Mouse (Mus musculus) myocyte (in vitro differentiated cells): ENCODE measurements at regions not wholly inside any gene's neighbourhood (a gene's known extent, or its start where the extent isn't known, plus 50 kb on each side); places are given as distances from the start of the nearest gene placed in this dataset.

ENCODE experiments used
- H3K27me3 ChIP-seq: one replicate; pipeline ENCODE4 v1.6.1; 2011; ENCODE audit not compliant: control insufficient read depth, insufficient read depth, insufficient read length
- H3K36me3 ChIP-seq: one replicate; pipeline ENCODE4 v1.6.1; 2011; ENCODE audit not compliant: control insufficient read depth, insufficient read depth
- H3K4me2 ChIP-seq: one replicate; pipeline ENCODE4 v1.6.1; 2011; ENCODE audit warnings: low read depth, control low read depth
- H3K4me3 ChIP-seq: one replicate; pipeline ENCODE4 v1.5.1; 2011; ENCODE audit warnings: mild to moderate bottlenecking, control low read depth, moderate library complexity
- H3K79me2 ChIP-seq: one replicate; pipeline ENCODE4 v1.6.1; 2011; ENCODE audit not compliant: control insufficient read depth, insufficient read depth
- H3ac ChIP-seq: one replicate; pipeline ENCODE4 v1.6.1; 2011; ENCODE audit not compliant: control insufficient read depth, insufficient read length
- CEBPB ChIP-seq: IDR thresholded peaks from 2 replicates; pipeline ENCODE4 v1.6.1; 2011; ENCODE audit warnings: mild to moderate bottlenecking, moderate library complexity; ENCODE audit not compliant: poor library complexity, insufficient read depth, severe bottlenecking
- E2F4 ChIP-seq: IDR thresholded peaks from one replicate; pipeline ENCODE4 v1.6.1; 2011; ENCODE audit warnings: mild to moderate bottlenecking, control low read depth, moderate library complexity; ENCODE audit not compliant: insufficient read depth
- MAX ChIP-seq: IDR thresholded peaks from one replicate; pipeline ENCODE4 v1.6.1; 2011; ENCODE audit warnings: low read depth, mild to moderate bottlenecking, control low read depth
- MYOD1 ChIP-seq, 3 experiments: IDR thresholded peaks; one replicate each; pipeline ENCODE4 v1.6.1; 2011; ENCODE audit warnings: control low read depth in 2 of 3, low read depth in 2 of 3, mild to moderate bottlenecking in 2 of 3, moderate library complexity in 1 of 3; ENCODE audit not compliant: insufficient read length in 2 of 3, control insufficient read depth in 1 of 3
- MYOG ChIP-seq, 3 experiments: IDR thresholded peaks; one replicate each; pipeline ENCODE4 v1.6.1; 2011; ENCODE audit warnings: control low read depth in 2 of 3, low read depth in 2 of 3, mild to moderate bottlenecking in 2 of 3; ENCODE audit not compliant: insufficient read length in 2 of 3, control insufficient read depth in 1 of 3, insufficient read depth in 1 of 3
- POLR2A ChIP-seq: IDR thresholded peaks from one replicate; pipeline ENCODE4 v1.6.1; 2011; ENCODE audit warnings: low read depth, mild to moderate bottlenecking, control low read depth, moderate library complexity; ENCODE audit not compliant: insufficient read length
- POLR2AphosphoS2 ChIP-seq: IDR thresholded peaks from one replicate; pipeline ENCODE4 v1.6.1; 2011; ENCODE audit warnings: low read depth, control low read depth; ENCODE audit not compliant: insufficient read length
- REST ChIP-seq: IDR thresholded peaks from one replicate; pipeline ENCODE4 v1.6.1; 2011; ENCODE audit warnings: mild to moderate bottlenecking, control low read depth, moderate library complexity; ENCODE audit not compliant: insufficient read depth, insufficient read length
- SRF ChIP-seq: IDR thresholded peaks from one replicate; pipeline ENCODE4 v1.6.1; 2011; ENCODE audit warnings: low read depth; ENCODE audit not compliant: control insufficient read depth, insufficient read length
- TCF12 ChIP-seq: IDR thresholded peaks from one replicate; pipeline ENCODE4 v1.6.1; 2011; ENCODE audit warnings: mild to moderate bottlenecking, control low read depth; ENCODE audit not compliant: poor library complexity, insufficient read depth, severe bottlenecking
- TCF3 ChIP-seq: IDR thresholded peaks from one replicate; pipeline ENCODE4 v1.6.1; 2011; ENCODE audit warnings: low read depth, control low read depth; ENCODE audit not compliant: insufficient read length
- USF1 ChIP-seq: IDR thresholded peaks from one replicate; pipeline ENCODE4 v1.6.1; 2011; ENCODE audit warnings: low read depth, mild to moderate bottlenecking, control low read depth, moderate library complexity

DNA sequence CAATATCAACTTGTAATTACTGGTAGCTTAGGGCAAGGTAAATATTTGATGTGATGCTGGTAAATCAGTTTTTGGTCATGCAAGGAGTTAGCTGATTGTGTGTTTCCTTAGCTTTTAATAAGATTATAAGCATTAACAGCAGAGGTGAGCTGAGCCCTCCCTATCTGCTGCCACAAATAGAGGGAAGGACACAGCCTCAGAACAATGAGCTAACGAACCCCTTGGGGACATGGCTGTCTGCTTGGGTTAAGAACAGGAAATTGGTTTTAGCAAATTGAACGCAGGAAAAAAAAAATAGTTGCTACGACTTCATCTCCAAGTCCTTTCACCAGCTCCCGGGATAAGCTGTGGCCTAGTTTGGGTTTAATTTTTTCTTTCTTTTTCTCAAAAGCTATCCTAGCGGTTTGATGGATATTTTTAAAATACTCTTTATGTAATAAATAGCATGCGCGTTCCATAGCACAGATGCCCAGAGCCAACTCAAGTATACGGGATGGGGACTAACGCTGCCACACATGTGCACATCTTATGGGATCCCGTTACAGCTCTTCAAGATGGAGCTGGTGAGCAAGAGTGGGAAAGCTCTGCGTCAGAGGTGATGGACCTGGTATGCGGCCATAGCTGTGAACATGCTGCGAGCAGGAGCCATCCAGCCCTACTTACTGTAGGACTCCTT, 236.6 kb downstream of the Atp23 start:
- Histone ChIP-seq H3K4me2 (no peak overlapping the region), H3K27me3 (no peaks in the 10 kb centered on the region), H3K79me2 (no peaks in the 10 kb centered on the region), H3K36me3 (no peaks in the 10 kb centered on the region), H3K4me3 (no peak overlapping the region), H3ac (no peak overlapping the region)
- TF ChIP-seq USF1 (no peak), SRF (no peak), E2F4 (no peak)

DNA sequence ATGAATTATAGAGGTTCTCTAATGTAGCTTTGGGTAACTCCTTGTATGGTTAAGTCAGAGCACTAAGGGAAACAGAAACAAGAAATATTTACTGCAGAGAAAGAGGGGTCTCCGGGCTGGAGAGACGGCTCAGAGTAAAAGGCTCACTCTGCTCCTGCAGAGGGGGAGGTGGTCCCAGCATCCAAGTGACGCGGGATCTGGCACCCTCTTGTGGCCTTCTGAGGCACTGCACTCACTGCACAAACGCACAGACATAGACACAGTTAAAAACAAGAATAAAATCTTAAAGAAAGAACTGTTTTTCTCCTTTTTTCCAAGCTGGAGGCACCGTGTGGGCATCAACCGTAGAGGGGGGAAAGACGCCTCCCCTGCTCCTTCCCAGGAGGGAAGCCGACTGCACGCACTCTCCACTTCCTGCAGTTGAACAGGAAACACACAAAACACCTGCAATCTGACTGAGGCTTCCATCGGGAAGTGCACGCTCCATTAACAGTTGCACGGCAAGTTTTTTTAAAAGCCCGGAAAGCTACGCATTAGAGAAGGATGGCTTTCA, 237.6 kb downstream of the Atp23 start:
- no peaks in the 10 kb centered on the region for H3K36me3 ChIP-seq
- H3ac ChIP-seq = no peak overlapping the region
- H3K27me3 ChIP-seq = no peaks in the 10 kb centered on the region
- TF ChIP-seq REST (no peak), TCF3 (no peak), E2F4 (no peak), CEBPB (no peak), POLR2A (no peak)
- no peaks in the 10 kb centered on the region for H3K79me2 ChIP-seq
- no peak overlapping the region for H3K4me2 ChIP-seq
- H3K4me3 ChIP-seq = no peak overlapping the region

DNA sequence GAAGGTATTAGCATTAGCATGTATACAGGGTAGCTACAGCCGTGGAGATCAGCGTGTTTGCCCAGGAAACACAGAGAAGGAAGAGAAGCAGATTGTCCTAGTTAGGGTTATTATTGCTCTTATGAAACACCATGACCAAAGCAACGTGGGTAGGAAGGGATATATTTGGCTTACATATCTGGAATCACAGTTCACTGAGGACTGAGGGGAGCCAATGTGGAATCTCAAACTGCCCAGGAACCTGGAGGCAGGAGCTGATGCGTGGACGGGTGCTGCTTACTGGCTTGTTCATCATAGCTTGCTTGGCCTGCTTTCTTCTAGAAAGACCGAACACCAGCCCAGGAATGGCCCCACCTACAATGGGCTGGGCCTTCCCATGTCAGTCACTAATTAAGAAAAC, 238.4 kb downstream of the Atp23 start:
- TF ChIP-seq SRF (no peak), POLR2AphosphoS2 (no peak), TCF3 (no peak), MYOD1 (IDR thresholded peaks at IDR 0.05; ENCODE audit: control insufficient read depth in 1 of 3, insufficient read length in 2 of 3, low read depth in 2 of 3) (no peak), MYOG (IDR thresholded peaks at IDR 0.05; ENCODE audit: control insufficient read depth in 1 of 3, insufficient read depth in 1 of 3, insufficient read length in 2 of 3, low read depth in 2 of 3) (no peak), TCF12 (no peak), USF1 (no peak)
- no peak overlapping the region for H3K4me2 ChIP-seq
- H3K79me2 ChIP-seq = no peaks in the 10 kb centered on the region
- no peaks in the 10 kb centered on the region for H3K36me3 ChIP-seq
- no peak overlapping the region for H3K4me3 ChIP-seq
- H3K27me3 ChIP-seq = no peaks in the 10 kb centered on the region
- H3ac ChIP-seq = no peak overlapping the region

DNA sequence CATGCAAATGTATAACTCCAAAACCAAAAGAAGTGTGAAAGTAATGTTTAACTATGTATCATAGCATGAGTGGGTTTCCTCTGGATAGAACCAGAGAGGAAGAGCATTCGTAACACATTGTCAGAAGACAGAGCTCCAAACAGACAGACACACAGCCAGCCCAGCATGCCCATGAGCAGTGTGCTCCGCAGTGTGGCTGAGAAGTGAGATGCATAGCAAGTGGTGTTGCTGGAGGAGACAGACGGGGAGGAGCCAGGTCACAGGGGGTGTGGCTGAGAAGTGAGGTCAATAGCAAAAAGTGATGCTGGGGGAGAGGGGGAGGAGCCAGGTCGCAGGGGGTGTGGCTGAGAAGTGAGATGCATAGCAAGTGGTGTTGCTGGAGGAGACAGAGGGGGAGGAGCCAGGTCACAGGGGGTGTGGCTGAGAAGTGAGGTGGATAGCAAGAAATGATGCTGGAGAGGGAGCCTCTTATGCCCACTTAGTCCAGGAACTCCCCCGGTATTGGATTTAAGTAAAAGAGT, 240.0 kb downstream of the Atp23 start:
- TF ChIP-seq CEBPB (no peak), E2F4 (no peak), MAX (no peak), REST (no peak), MYOD1 (IDR thresholded peaks at IDR 0.05; ENCODE audit: control insufficient read depth in 1 of 3, insufficient read length in 2 of 3, low read depth in 2 of 3) (no peak), POLR2A (no peak), TCF12 (no peak), POLR2AphosphoS2 (no peak), USF1 (no peak), SRF (no peak), TCF3 (no peak)
- Histone ChIP-seq H3K79me2 (no peaks in the 10 kb centered on the region), H3ac (no peak overlapping the region), H3K4me2 (no peak overlapping the region), H3K27me3 (no peaks in the 10 kb centered on the region), H3K36me3 (no peaks in the 10 kb centered on the region), H3K4me3 (no peak overlapping the region)

DNA sequence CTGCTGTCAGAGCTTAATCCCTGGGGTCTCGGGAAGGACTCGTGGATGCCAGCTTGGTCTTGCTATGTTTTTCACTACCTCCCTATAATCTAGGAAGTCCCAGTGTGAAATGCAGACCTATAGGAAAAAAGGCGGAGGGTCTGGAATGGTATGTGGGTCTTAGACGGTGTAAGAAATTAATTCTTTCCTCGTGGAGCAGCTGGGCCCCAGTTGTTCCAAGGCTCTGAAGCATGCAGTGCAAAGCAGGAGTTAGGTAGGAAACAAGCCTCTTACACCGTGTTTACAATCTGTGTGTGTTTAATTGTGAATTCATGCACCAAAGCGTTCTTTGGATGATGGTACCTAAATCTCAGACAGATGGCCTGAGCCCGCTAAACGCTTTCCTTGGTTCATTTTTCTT, 241.1 kb downstream of the Atp23 start:
- H3K79me2 ChIP-seq = no peaks in the 10 kb centered on the region
- no peak for TF ChIP-seq MYOG (IDR thresholded peaks at IDR 0.05; ENCODE audit: control insufficient read depth in 1 of 3, insufficient read depth in 1 of 3, insufficient read length in 2 of 3, low read depth in 2 of 3)
- TF ChIP-seq CEBPB = no peak
- no peak for TF ChIP-seq MAX
- no peak for TF ChIP-seq MYOD1 (IDR thresholded peaks at IDR 0.05; ENCODE audit: control insufficient read depth in 1 of 3, insufficient read length in 2 of 3, low read depth in 2 of 3)
- no peak for TF ChIP-seq POLR2AphosphoS2
- no peak for TF ChIP-seq POLR2A
- TF ChIP-seq REST = no peak
- TF ChIP-seq SRF = no peak
- TF ChIP-seq TCF3 = no peak
- TF ChIP-seq TCF12 = no peak
- no peak for TF ChIP-seq USF1
- TF ChIP-seq E2F4 = no peak
- H3K4me2 ChIP-seq = no peak overlapping the region
- no peak overlapping the region for H3K4me3 ChIP-seq
- no peak overlapping the region for H3ac ChIP-seq
- no peaks in the 10 kb centered on the region for H3K36me3 ChIP-seq
- H3K27me3 ChIP-seq = no peaks in the 10 kb centered on the region
